Mouse (Mus musculus) skeletal muscle tissue, adult 2 months (tissue): ENCODE results near the gene Nacc1.

Experiments
- DNase-seq: peaks from one replicate; pipeline ENCODE4 v3.0.0-alpha.2; 2012; ENCODE audit warnings: low read depth, low spot score

Gene Nacc1

DNA sequence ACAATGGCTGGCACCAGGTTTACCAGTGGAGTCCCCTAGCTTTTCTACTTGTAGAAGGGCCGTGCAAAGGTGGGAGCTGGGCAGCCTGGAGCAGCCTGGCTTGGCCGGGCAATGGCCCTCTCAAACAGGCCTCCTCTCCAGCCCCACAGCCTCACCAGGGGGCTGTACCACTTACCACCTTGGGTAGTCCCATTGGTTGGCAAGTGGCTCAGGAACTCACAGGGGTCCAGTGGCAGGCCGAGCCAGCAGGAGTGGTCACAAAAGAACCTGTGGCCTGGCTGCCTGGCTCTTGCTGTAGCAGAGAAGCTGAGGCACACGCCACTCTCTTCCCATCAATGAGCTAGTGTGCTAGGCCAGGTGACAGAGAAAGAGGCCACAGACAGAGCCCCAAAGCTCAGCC is 26.5 kb upstream of the Nacc1 start:
- no peak for DNase-seq

DNA sequence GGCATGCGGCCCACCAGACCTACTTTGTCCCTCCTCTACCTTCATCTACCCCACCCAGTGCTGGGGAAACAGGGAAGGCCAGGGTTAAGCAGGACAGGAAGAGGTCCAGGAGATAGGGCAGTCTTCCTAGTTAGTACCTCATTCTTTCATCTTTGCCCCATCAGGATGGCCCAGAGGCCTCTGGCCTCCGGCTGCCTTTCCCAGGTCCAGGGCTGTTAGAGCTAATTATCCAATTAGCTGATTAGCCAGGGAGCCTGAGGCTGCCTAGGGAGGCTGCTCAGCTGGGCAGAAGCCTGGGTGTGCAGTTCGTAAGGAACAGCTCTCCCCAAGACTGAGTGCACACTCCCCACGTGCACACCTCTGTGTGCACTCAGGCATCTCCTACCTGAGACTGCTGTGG is 25.7 kb upstream of the Nacc1 start:
- no peak for DNase-seq

DNA sequence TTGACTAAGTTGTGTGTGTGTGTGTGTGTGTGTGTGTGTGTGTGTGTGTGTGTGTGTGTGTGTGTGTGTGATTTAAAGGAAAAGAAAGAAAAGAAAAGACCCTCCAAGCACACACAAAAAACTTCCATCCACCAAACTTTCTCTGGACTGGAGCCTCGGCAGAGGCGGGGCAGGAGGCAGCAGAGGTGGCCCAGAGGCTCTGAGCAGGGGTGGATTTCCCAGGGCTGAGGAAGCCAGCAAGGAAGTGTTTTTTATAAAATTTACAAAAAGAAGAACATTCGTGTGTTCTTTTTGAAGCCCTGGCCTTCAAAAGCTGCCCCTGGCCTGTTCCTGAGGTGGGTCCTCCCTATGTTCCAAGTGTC is 25.1 kb upstream of the Nacc1 start:
- no peak for DNase-seq

DNA sequence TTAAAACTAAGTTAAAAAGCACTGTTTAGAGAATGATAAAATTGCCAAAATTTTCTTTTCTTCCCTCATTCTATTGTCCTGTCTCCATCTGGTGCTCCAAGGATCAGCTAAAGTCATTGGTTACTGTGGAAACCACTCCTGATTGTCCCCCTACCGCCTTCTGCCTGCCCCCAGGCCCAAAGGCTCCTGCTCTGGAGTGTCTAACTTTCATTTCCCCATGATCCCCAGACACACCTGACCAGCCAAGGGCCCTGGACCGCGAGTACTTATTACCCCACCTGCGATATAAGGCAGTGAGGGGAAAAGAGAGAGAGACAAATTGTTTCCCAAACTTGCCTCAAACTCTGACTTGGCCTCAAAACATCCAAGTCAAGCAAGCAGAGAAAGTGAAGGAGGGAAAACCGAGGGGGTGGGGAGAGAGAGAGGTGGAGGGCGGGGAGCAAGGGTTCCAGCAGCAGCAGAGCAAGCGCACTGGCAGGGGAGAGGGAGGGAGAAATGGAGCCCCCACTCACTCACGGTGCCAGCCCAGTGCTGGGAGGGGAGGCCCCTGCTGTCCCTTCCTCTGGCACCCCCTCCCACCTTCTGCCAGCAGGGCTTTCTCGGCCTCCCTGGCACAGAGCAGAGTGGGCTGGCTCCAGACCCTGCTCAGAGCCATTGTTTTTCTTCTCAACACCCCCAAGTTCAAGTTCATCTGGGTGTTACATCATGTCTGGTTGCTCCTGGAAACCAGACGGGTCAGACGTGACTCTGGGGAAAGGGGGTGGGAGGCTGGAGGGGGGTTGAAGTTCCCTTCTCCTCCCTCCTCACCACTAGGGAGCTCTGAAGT is 24.5 kb upstream of the Nacc1 start:
- DNase-seq = peak; percentile 75

DNA sequence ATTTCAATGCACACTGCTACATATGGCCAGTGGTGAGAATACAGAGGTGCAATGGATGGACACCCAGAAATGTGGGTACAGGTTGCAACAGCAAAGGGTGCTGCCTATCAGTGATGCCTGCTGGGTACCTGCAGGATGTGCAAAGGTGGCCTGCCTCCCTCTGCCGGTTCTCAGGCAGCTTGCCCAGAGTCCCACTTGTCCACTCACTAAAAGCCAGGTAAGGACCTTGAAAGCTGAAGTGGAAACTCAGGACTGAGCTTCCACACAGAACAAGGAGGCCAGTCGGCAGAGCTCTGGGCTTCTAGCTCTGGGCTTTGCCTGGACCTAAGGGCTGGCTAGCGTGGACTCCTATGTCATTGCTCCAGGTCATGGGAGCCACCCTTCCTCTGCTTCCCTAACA is 23.6 kb upstream of the Nacc1 start:
- DNase-seq = no peak

DNA sequence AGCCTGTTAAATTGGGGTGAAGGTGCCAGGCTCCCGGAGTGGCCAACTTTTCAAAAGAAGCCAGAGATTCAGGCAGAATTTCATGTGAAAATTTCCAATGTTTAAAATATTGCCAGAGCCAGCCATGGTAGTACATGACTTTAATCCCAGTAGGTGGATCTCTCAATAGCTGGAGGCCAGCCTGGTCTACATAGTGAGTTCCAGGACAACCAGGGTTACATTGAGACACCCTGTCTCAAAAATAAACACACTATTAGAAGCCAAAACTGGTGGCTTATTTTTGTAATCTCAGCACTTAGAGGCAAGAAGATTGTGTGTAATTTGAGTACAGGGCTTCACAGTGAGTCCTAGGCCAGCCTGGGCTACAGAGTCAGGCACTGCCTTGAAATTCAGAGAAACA is 22.3 kb upstream of the Nacc1 start:
- no peak for DNase-seq

DNA sequence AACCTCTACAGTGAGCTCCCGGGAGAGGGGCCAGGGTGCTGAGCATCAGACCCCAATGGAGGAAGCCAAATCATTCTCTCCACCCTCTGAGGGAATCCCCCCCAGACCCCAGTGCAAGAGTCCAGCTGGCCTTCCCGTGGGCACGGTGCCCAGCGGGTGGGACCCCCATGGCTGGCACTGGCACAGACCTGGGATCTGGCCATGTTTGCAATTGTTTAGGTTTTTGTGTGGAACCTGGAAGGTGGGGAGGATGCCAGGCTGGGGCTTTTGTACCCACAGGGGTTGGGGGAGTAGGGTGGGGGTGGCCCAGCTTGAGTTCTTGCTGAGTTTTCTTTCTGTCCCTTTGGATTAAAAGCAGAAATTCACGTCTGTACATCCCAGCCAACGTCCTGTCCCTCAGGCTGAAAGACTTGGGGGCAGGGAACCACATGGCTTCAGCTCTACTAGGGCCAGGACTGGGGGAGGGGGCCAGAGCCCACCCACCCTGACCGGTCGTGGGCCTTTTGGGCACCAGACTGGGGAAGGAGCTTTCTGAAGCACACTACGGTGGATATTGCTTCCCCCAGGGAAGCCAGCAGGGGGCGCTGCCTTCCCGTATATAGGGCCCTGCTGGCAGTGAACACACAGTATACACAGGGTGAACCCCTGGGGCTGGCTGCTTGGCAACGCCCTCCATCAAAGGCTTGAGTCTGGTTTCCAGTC is 21.3 kb upstream of the Nacc1 start:
- peak; percentile 87 for DNase-seq

DNA sequence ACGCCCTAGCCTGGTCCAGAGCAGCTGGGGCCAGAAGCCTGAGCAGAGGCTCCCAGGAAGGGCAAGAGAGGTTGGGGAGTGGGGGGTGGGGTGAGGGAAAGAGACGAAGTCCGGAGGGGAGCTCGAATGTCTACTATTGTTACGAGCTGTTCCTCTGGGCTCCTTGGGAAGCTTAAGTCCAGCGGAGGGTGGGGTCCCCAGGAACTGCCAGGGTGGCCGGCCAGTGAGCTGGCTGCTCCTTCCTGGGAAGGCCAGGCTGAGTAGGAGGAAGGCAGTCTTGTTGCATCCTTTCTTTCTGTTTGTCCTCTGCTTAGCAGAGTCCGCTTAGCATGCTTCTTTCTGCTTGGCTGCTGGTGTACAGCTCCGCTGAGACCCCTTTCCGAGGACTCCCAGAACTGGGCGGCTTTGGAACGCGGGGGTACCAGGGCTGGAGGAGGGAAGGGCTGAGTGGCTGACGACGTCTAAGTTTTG is 20.4 kb upstream of the Nacc1 start:
- no peak for DNase-seq

DNA sequence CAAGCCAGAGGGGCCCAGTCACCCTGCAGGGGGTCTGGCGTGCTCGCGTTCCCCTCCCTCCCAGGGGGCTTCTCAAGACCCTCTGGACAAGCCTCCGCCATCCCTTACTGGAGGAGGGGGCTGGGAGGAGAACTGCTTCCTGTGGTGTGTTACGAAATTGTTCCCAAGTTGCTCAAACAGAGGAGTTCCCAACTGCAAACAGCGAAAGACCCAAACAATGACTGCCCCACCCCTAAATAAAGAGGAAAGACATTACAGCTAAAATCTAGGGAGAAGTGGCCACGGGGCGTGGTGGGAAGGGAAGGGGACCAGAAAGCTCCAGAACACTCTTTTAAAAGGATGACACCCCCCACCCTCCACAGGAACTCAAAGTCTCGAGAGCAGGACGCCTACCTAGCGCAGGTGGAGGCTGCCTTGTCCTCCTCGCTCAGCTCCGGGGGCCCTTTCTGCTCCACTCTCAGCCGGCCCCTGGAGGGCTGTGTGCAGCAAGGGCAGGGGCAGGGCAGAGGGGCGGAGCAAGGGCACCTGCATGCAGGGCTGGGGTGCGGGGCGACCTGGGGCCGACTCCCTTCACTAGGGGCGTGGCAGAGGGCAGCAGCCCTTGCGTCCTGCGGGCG is 19.7 kb upstream of the Nacc1 start:
- no peak for DNase-seq

DNA sequence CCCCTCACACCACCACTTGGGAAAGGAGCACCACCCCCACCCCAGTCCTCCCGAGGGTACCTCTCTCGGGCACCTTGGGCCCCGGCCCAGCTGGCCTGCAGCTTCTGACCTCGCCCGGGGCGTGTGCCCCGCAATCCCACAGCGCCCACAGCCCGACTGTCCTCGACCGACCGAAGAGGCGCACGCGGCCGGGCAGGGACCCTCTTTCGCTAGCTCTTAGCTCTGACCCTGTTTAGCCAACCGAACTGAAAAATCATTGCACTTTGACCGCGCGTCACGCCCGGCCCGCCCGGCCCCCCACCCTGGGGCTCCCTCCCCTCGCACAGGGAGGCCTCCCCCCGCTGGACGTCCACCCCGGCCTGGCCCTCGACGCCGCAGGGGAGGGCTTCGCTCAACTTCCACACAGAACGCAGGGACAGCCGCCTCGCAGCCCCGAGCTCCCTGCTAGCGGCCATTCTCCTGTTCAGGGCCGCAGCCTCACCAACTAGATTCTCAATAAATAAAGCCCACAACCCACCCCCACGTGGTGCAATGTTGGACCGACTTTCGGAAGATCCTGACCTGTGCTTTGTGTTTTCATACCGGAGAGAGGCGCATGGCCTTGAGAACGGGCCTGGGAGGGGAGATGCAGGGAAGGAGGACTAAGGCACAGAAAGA is 19.1 kb upstream of the Nacc1 start:
- DNase-seq = no peak

DNA sequence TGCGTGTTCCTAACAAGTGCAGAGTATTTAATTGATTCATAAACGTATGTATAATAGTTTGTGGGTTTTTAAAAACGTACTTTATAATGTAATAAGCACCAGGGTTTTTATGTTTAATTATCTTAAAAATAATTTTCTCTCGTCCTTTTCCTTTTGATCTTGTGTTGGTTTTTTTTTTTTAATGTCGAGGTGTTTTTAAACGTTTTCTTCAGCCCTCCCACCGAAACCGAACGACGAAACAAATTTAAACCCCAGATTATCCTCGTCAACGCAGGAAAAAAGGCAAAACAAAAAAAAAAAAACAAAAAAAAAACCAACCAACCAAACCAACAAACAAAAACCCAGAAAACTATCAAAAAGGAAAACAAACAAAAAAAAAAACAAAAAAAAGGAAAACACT is 18.3 kb upstream of the Nacc1 start:
- no peak for DNase-seq

DNA sequence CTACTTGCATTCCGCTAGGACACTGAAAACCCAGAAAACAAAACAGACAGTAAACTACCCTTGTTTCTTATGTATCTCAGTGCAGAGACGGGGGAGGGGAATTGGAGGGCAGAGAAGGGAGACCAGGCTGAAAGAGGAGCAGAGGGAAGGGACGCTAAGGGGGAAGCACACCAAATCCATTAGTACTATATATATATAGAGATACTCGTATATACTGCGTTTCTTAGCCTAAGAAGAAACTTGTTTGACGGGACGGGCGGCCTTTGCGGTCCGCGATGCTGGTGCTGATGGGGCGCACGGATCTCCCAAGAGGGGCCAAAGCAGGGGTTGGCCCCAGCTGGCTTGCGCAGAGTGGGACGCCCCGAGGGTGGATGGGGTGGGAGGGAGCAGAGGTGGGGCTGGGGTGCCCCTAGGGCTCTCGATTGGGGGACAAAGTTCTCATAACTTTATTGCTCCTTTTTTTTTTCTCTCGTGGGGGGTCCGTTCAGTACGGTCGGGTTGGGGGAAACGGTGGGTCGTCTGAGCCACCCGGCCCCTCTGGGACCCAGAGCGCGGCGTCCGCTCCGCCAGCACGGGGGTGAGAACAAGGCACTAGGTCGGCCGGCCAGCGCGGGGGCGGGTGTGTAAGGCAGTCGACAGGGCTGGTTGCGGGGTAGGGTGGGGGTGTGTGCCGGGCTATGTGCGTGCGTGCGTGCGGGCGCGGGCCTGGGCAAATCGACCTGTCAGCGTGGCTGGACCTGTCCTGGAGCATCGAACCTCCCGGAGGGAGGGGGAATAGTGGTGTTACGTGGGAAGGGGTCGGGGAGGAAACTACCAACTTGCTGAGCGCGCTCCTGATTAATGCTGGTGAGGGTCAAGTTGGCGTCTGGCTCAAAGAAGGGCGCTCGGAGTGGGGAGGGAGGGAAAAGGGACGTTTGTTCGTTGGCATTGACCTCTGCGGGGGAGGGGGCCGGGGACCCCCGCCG is 17.5 kb upstream of the Nacc1 start:
- no peak for DNase-seq

DNA sequence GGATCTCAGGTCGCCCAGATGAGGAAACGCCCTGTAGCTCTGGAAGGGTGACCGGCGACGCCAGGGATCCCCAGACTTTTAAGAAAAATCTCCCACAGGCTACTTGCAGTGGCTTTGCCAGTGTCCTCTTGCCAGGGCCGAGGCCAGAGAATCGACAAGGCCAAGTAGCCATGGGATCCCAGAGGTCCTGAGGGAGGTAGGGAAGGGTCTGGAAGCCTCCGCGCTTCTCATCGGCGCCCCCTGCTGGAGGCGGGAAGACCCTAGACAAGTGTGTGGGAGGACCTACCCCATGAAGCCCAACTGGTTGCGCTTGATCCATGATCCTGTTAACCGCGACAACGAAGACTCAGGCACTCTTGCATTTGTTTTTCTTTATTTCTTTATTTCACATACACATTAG is 16.7 kb upstream of the Nacc1 start:
- DNase-seq = no peak

DNA sequence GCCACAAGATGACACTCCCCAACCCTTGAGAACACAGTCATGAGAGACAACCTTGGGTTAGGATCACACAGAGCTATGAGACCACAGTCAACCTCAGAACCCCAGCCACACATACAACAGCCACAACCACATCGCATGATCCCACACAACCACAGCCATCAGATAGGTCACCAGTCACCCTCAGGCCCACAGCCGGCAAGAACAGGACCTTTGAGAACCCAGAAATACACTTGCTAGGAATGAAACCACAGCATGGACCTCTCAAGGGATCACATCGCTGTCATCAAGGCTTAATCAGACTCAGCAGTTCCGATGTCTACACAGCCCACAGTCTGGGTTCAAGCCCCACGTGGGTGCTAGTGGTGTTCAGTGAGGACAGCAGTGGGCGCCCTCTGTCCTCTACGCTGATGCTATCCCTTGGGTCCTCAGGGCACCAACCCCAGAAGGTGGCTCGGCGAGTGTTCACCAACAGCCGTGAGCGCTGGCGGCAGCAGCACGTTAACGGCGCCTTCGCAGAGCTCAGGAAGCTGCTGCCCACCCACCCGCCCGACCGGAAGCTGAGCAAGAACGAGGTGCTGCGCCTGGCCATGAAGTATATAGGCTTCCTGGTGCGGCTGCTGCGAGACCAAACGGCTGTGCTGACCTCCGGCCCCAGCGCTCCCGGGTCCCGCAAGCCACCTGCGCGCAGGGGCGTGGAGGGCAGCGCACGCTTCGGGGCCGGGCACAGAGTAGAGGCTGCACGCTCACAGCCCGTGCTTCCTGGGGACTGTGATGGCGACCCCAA is 16.0 kb upstream of the Nacc1 start:
- DNase-seq = no peak

DNA sequence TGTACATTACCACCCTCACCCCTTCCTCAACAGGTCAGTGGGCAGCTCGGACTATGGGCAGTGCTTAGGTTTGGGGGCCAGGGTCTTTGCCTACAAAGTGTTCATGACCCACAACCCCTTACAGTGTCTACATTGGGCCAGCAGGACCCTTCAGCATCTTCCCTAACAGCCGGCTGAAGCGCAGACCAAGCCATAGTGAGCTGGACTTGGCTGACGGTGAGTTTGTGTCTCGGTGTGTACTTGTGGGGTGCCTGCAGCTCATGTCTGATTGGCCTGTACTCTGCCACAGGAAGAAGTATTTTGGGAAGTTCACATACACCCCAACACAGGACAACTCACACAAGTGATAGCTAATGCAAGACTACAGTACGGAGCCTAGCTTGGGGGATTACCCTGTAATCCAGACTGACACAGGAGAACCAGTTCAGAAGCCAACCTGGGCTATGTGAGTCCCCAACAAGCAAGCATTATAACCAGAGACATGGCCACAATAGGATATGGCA is 15.4 kb upstream of the Nacc1 start:
- no peak for DNase-seq

DNA sequence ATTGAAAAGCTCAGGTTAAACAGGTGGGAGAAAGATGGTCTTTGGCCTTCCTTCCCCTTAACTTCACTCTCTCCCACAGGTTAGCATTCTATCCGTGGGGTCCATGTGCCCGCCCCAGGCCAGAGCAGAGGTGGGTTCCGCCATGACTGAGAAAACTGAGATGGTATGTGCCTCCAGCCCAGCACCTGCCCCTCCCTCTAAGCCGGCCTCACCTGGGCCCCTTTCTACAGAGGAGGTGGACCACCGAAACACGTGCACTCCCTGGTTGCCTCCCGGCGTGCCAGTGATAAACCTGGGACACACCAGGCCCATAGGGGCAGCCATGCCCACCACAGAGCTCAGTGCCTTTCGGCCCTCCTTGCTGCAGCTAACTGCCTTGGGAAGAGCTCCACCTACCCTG is 14.9 kb upstream of the Nacc1 start:
- DNase-seq = no peak

DNA sequence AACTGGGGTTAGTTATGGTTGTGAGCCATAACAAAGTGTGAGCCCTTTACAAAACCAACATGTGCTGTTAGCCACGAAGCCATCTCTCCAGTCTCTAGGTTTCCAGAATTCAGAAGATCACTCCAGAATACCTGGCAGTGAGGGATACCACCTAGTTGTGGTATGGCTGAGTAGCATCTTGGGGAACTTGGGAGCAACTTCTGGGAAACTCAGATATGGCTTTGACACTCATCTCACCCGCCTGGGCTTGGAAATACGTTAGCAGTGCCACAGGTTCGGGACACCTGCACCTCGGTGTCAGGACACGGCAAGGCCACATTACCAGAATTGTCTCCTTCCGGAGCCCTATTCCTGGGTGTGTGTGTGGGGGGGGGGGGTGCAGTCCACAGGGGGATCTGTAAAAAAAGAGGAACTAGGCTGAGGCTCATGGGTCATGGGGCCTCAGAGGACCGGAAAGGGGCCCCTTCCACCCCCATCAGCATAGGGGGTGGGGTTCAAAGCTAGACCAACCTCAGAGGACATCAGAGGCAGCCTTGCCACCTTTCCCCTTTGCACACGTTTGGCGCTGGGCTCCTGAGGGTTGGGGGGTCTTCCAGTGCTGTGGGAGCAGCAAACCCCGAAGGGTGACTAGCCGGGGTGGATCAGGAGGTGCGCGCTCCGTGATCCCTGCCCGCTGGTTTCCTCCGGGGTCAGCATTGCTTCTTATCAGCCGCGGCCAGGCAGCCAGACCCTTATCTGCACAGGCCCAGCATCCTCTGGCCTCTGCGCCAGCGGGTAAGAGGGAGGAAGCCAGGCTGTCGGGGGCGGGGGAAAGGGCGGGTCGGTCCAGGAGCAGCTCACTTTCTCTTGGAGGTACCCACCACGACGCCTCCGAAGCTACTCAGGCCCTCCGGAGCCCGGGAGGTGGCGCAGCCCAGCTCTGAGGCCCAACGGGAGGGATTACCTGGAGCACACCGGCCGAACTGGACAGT is 13.6 kb upstream of the Nacc1 start, which contains the start of gene Lyl1:
Gene Lyl1 (plus strand): TSS at position 517 of the 971 bp plus-strand sequence.
- DNase-seq = no peak

DNA sequence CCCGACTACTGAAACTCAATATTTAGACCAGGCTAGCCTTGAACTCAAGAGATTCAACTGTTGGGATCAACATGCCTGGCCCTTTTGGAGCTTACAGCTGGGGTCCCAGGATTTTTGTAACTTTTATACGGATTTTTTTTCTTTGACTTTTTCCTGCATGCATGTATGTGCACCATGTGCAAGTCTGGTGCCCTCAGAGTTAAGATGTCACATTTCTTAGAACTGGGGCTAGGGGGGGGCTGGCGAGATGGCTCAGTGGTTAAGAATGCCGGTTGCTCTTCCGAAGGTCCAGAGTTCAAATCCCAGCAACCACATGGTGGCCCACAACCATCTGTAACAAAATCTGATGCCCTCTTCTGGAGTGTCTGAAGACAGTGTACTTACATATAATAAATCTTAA is 12.9 kb upstream of the Nacc1 start:
- no peak for DNase-seq

DNA sequence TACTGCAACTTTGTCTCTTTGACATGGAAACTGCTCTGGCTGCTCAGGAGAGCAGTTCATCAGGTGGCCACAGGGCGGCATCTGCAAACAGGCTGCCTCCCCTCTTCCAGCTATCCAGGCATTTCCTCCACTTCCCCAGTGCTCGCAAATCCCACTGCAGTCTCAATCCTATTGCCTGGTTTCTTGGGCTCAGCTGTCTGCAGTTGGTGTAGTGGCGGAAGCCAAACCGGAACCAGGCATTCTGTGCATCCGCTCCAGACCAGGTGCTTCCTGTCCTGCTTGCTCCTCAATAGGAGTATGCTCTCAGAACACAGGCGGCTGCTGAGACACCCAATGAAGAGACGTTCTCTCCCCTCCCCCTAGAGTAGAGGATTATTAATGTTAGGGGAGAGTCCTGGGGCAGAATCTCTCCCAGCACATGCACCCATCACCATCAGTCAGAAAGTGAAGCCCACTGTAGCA is 12.2 kb upstream of the Nacc1 start:
- peak; percentile 83 for DNase-seq
